Mouse (Mus musculus): ENCODE results near the gene Adat1. TPM values are rescaled to one million over a fixed set of nuclear protein-coding genes. Genes with fewer than 3 reads are reported as not detected.

Gene Adat1
- polyA plus RNA-seq, 1 experiment from 2014 or later, result 13.9 TPM

GRCm38 (mm10) chr8:111931721-111932120, 60.4 kb downstream of the Adat1 start:
- Histone ChIP-seq H3K4me1 (ENCODE audit: control insufficient read depth, insufficient read depth, low read length) (peaks cover 9% of the 10 kb centered on the region; the same call in 1 of the 2 replicates), H3K4me3 (ENCODE audit: low read depth, low read length) (no peak overlapping the region), H3K27ac (replicated peaks; ENCODE audit: low read depth, low read length) (no peak overlapping the region), H3K9me3 (ENCODE audit: control insufficient read depth, low read length) (no peaks in the 10 kb centered on the region), H3K36me3 (ENCODE audit: control insufficient read depth, insufficient read depth, low read length) (no peaks in the 10 kb centered on the region), H3K4me2 (ENCODE audit: low read depth, severe bottlenecking) (no peak overlapping the region), H3K27me3 (ENCODE audit: control insufficient read depth, insufficient read depth, low read length) (no peaks in the 10 kb centered on the region), H3K9ac (ENCODE audit: low read length) (no peak overlapping the region)
- DNase-seq (ENCODE audit: low spot score) (no peak), ATAC-seq (ENCODE audit: insufficient number of reproducible peaks, low FRiP score, low TSS enrichment, low read depth) (no peak)
- WGBS, result 78% methylated on average over 16 of the region's 16 CpGs

- 75% methylated on average over 8 of the region's 8 CpGs for WGBS
- ATAC-seq (ENCODE audit: insufficient number of reproducible peaks, low FRiP score, low TSS enrichment, low read depth), result no peak
- Histone ChIP-seq H3K9me3 (ENCODE audit: control insufficient read depth, low read length) (no peaks in the 10 kb centered on the region), H3K4me2 (ENCODE audit: low read depth, severe bottlenecking) (no peak overlapping the region), H3K27me3 (ENCODE audit: control insufficient read depth, insufficient read depth, low read length) (no peaks in the 10 kb centered on the region), H3K9ac (ENCODE audit: low read length) (no peak overlapping the region), H3K27ac (replicated peaks; ENCODE audit: low read depth, low read length) (no peak overlapping the region), H3K4me1 (ENCODE audit: control insufficient read depth, insufficient read depth, low read length) (peaks cover 9% of the 10 kb centered on the region; the same call in 1 of the 2 replicates), H3K4me3 (ENCODE audit: low read depth, low read length) (no peak overlapping the region), H3K36me3 (ENCODE audit: control insufficient read depth, insufficient read depth, low read length) (no peaks in the 10 kb centered on the region)
- DNase-seq (ENCODE audit: low spot score), result no peak
These were observed 62.3 kb downstream of the Adat1 start for GRCm38 (mm10) chr8:111929648-111930344.

GRCm38 (mm10) chr8:111924976-111925375, 67.1 kb downstream of the Adat1 start:
- Histone ChIP-seq H3K27ac (replicated peaks; ENCODE audit: low read depth, low read length) (no peak overlapping the region), H3K36me3 (ENCODE audit: control insufficient read depth, insufficient read depth, low read length) (no peaks in the 10 kb centered on the region), H3K4me2 (ENCODE audit: low read depth, severe bottlenecking) (no peak overlapping the region), H3K4me1 (ENCODE audit: control insufficient read depth, insufficient read depth, low read length) (no peaks in the 10 kb centered on the region), H3K9me3 (ENCODE audit: control insufficient read depth, low read length) (no peaks in the 10 kb centered on the region), H3K4me3 (ENCODE audit: low read depth, low read length) (no peak overlapping the region), H3K9ac (ENCODE audit: low read length) (no peak overlapping the region), H3K27me3 (ENCODE audit: control insufficient read depth, insufficient read depth, low read length) (no peaks in the 10 kb centered on the region)
- ATAC-seq (ENCODE audit: insufficient number of reproducible peaks, low FRiP score, low TSS enrichment, low read depth), result no peak
- DNase-seq (ENCODE audit: low spot score), result no peak
- 79% methylated on average over 7 of the region's 7 CpGs for WGBS

- 35% methylated on average over 10 of the region's 10 CpGs for WGBS
- Histone ChIP-seq H3K4me3 (ENCODE audit: low read depth, low read length) (no peak overlapping the region), H3K9me3 (ENCODE audit: control insufficient read depth, low read length) (no peaks in the 10 kb centered on the region), H3K9ac (ENCODE audit: low read length) (no peak overlapping the region), H3K4me2 (ENCODE audit: low read depth, severe bottlenecking) (no peak overlapping the region), H3K4me1 (ENCODE audit: control insufficient read depth, insufficient read depth, low read length) (no peaks in the 10 kb centered on the region), H3K27me3 (ENCODE audit: control insufficient read depth, insufficient read depth, low read length) (no peaks in the 10 kb centered on the region), H3K36me3 (ENCODE audit: control insufficient read depth, insufficient read depth, low read length) (no peaks in the 10 kb centered on the region), H3K27ac (replicated peaks; ENCODE audit: low read depth, low read length) (no peak overlapping the region)
- ATAC-seq (ENCODE audit: insufficient number of reproducible peaks, low FRiP score, low TSS enrichment, low read depth) (no peak), DNase-seq (ENCODE audit: low spot score) (no peak)
These were observed 68.7 kb downstream of the Adat1 start for GRCm38 (mm10) chr8:111923383-111923804.

GRCm38 (mm10) chr8:111920971-111921370, 71.1 kb downstream of the Adat1 start:
- DNase-seq (ENCODE audit: low spot score), result no peak
- Histone ChIP-seq H3K9me3 (ENCODE audit: control insufficient read depth, low read length) (no peaks in the 10 kb centered on the region), H3K27ac (replicated peaks; ENCODE audit: low read depth, low read length) (no peak overlapping the region), H3K4me3 (ENCODE audit: low read depth, low read length) (no peak overlapping the region), H3K9ac (ENCODE audit: low read length) (no peak overlapping the region), H3K4me2 (ENCODE audit: low read depth, severe bottlenecking) (no peak overlapping the region), H3K27me3 (ENCODE audit: control insufficient read depth, insufficient read depth, low read length) (no peaks in the 10 kb centered on the region), H3K4me1 (ENCODE audit: control insufficient read depth, insufficient read depth, low read length) (no peaks in the 10 kb centered on the region), H3K36me3 (ENCODE audit: control insufficient read depth, insufficient read depth, low read length) (no peaks in the 10 kb centered on the region)
- WGBS, result 79% methylated on average over 4 of the region's 4 CpGs
- ATAC-seq (ENCODE audit: insufficient number of reproducible peaks, low FRiP score, low TSS enrichment, low read depth), result no peak

GRCm38 (mm10) chr8:111919663-111920062, 72.4 kb downstream of the Adat1 start:
- ATAC-seq (ENCODE audit: insufficient number of reproducible peaks, low FRiP score, low TSS enrichment, low read depth), result no peak

More at GRCm38 (mm10) chr8:111919663-111920062, 72.4 kb downstream of the Adat1 start:
- DNase-seq (ENCODE audit: low spot score), result no peak
- Histone ChIP-seq H3K27ac (replicated peaks; ENCODE audit: low read depth, low read length) (no peak overlapping the region), H3K4me1 (ENCODE audit: control insufficient read depth, insufficient read depth, low read length) (no peaks in the 10 kb centered on the region), H3K27me3 (ENCODE audit: control insufficient read depth, insufficient read depth, low read length) (no peaks in the 10 kb centered on the region), H3K4me2 (ENCODE audit: low read depth, severe bottlenecking) (no peak overlapping the region), H3K36me3 (ENCODE audit: control insufficient read depth, insufficient read depth, low read length) (no peaks in the 10 kb centered on the region), H3K9me3 (ENCODE audit: control insufficient read depth, low read length) (no peaks in the 10 kb centered on the region), H3K4me3 (ENCODE audit: low read depth, low read length) (no peak overlapping the region), H3K9ac (ENCODE audit: low read length) (no peak overlapping the region)
- WGBS, result 77% methylated on average over 2 of the region's 2 CpGs

Other genes with a start within 250 kb of the Adat1 start
- gene Bcar1, start 248.5 kb downstream of the Adat1 start, polyA plus RNA-seq (2014; fragmentation: Nextera tagmentation; extraction: Ambion mirVana), result 40.4 and 47.9 TPM in 2 replicates
- 268 TPM in 2 replicates for gene Cfdp1, start 138.0 kb downstream of the Adat1 start, polyA plus RNA-seq (2014; fragmentation: Nextera tagmentation; extraction: Ambion mirVana)
- gene Tmem170, start 115.6 kb downstream of the Adat1 start, polyA plus RNA-seq (2014; fragmentation: Nextera tagmentation; extraction: Ambion mirVana), result 7.7 and 7.8 TPM in 2 replicates
- 2.5 and 2.9 TPM in 2 replicates for gene Chst5, start 81.9 kb downstream of the Adat1 start, polyA plus RNA-seq (2014; fragmentation: Nextera tagmentation; extraction: Ambion mirVana)
- gene Tmem231, start 58.4 kb downstream of the Adat1 start, polyA plus RNA-seq (2014; fragmentation: Nextera tagmentation; extraction: Ambion mirVana), result 19.8 and 21.9 TPM in 2 replicates
- gene Gabarapl2, start 51.6 kb downstream of the Adat1 start, polyA plus RNA-seq (2014; fragmentation: Nextera tagmentation; extraction: Ambion mirVana), result 179 and 182 TPM in 2 replicates
- gene Kars, start 19.0 kb upstream of the Adat1 start, polyA plus RNA-seq (2014; fragmentation: Nextera tagmentation; extraction: Ambion mirVana), result 288 TPM in 2 replicates
- 28.6 and 29.2 TPM in 2 replicates for gene Terf2ip, start 19.1 kb upstream of the Adat1 start, polyA plus RNA-seq (2014; fragmentation: Nextera tagmentation; extraction: Ambion mirVana)
- 0.75 and 1.2 TPM in 2 replicates for gene Gm6793, start 22.7 kb upstream of the Adat1 start, polyA plus RNA-seq (2014; fragmentation: Nextera tagmentation; extraction: Ambion mirVana)